Mouse (Mus musculus) CH12.LX (cell line): ENCODE measurements around the gene Atp2c2. TPM values are rescaled to one million over a fixed set of nuclear protein-coding genes. Genes with fewer than 3 reads are reported as not detected.

Source experiments
- DNase-seq: peaks from one replicate; pipeline ENCODE4 v3.0.0-alpha.2; 2013; ENCODE audit errors: extremely low read depth
- H3K27ac ChIP-seq: 2 replicates; pipeline ENCODE4 v1.5.1; 2012; ENCODE audit warnings: low read depth, mild to moderate bottlenecking, control low read depth, moderate library complexity; ENCODE audit not compliant: insufficient read depth
- H3K27me3 ChIP-seq: replicated peaks from 2 replicates; pipeline ENCODE3; 2012; ENCODE audit warnings: inconsistent platforms
- H3K36me3 ChIP-seq, 2 experiments: replicated peaks in 1 of 2; 2 replicates each; pipeline versions ENCODE3 to v1.6.1; 2012; ENCODE audit warnings: inconsistent platforms in 1 of 2, low read length in 1 of 2, mild to moderate bottlenecking in 1 of 2, mixed read lengths in 1 of 2, moderate library complexity in 1 of 2; ENCODE audit not compliant: control insufficient read depth in 1 of 2, insufficient read depth in 1 of 2
- H3K4me1 ChIP-seq, 2 experiments: 2 replicates each; pipeline ENCODE4 v1.6.1; 2012; ENCODE audit warnings: inconsistent platforms in 1 of 2, moderate library complexity in 1 of 2; ENCODE audit not compliant: insufficient read depth in 2 of 2, control insufficient read depth in 1 of 2
- H3K4me2 ChIP-seq: 2 replicates; pipeline ENCODE4 v1.6.1; 2012; ENCODE audit warnings: low read depth, mild to moderate bottlenecking, control low read depth; ENCODE audit not compliant: poor library complexity, insufficient read depth, severe bottlenecking
- H3K4me3 ChIP-seq, 3 experiments: fragments of 150-350 bp in 1 of 3; sonication (generic) in 1 of 3; replicated peaks in 1 of 3; 2 replicates each; pipeline versions ENCODE3 to v1.5.1; 2011 to 2012; ENCODE audit warnings: low read depth in 2 of 3, low read length in 2 of 3, mild to moderate bottlenecking in 2 of 3, moderate library complexity in 2 of 3, control low read depth in 1 of 3, improper control_type of control experiment in 1 of 3, inconsistent platforms in 1 of 3, mixed read lengths in 1 of 3; ENCODE audit not compliant: poor library complexity in 1 of 3
- H3K79me2 ChIP-seq: replicated peaks from 2 replicates; pipeline ENCODE4 v1.6.1; 2012; ENCODE audit warnings: mild to moderate bottlenecking, moderate library complexity; ENCODE audit not compliant: control insufficient read depth, poor library complexity, insufficient read depth, severe bottlenecking; ENCODE audit errors: extremely low read depth
- H3K9ac ChIP-seq: 2 replicates; pipeline ENCODE4 v1.6.1; 2012; ENCODE audit warnings: low read depth, mild to moderate bottlenecking, control low read depth, moderate library complexity; ENCODE audit not compliant: insufficient read depth
- H3K9me3 ChIP-seq: replicated peaks from 2 replicates; pipeline ENCODE3; 2012; ENCODE audit warnings: low read length, inconsistent platforms, mixed read lengths
- BHLHE40 ChIP-seq: IDR thresholded peaks from 2 replicates; pipeline ENCODE4 v1.6.1; 2011; ENCODE audit warnings: mild to moderate bottlenecking, low read depth, low read length, improper control_type of control experiment
- CHD2 ChIP-seq: IDR thresholded peaks from 2 replicates; pipeline ENCODE4 v1.6.1; 2011; ENCODE audit warnings: low read length, improper control_type of control experiment
- ETS1 ChIP-seq: conservative IDR thresholded peaks from 2 replicates; pipeline ENCODE4 v1.6.1; 2012; ENCODE audit warnings: low read depth, mild to moderate bottlenecking, inconsistent platforms, low read length, improper control_type of control experiment, moderate library complexity
- GABPA ChIP-seq: IDR thresholded peaks from 2 replicates; pipeline ENCODE4 v1.6.1; 2012; ENCODE audit warnings: low read depth, low read length, improper control_type of control experiment, inconsistent platforms; ENCODE audit not compliant: insufficient replicate concordance
- IRF4 ChIP-seq: IDR thresholded peaks from 2 replicates; pipeline ENCODE4 v1.6.1; 2014; ENCODE audit warnings: low read depth, mild to moderate bottlenecking, inconsistent platforms, low read length, improper control_type of control experiment
- JUN ChIP-seq: IDR thresholded peaks from 2 replicates; pipeline ENCODE4 v1.6.1; 2011; ENCODE audit warnings: low read depth, mild to moderate bottlenecking, low read length, improper control_type of control experiment, moderate library complexity; ENCODE audit not compliant: insufficient read depth
- KAT2A ChIP-seq: IDR thresholded peaks from 2 replicates; pipeline ENCODE4 v1.6.1; 2012; ENCODE audit warnings: low read length, improper control_type of control experiment, inconsistent platforms; ENCODE audit not compliant: insufficient replicate concordance
- MEF2A ChIP-seq: IDR thresholded peaks from 2 replicates; pipeline ENCODE4 v1.6.1; 2014; ENCODE audit warnings: low read depth, mild to moderate bottlenecking, inconsistent platforms, low read length, improper control_type of control experiment, borderline replicate concordance
- MXI1 ChIP-seq: IDR thresholded peaks from 2 replicates; pipeline ENCODE4 v1.6.1; 2011; ENCODE audit warnings: mild to moderate bottlenecking, low read depth, low read length, improper control_type of control experiment
- MYC ChIP-seq: IDR thresholded peaks from 2 replicates; pipeline ENCODE4 v1.6.1; 2011; ENCODE audit warnings: low read depth, mild to moderate bottlenecking, improper control_type of control experiment, low read length
- NELFE ChIP-seq: IDR thresholded peaks from 2 replicates; pipeline ENCODE4 v1.6.1; 2011; ENCODE audit warnings: low read depth, low read length, improper control_type of control experiment
- NRF1 ChIP-seq: IDR thresholded peaks from 2 replicates; pipeline ENCODE4 v1.6.1; 2014; ENCODE audit warnings: low read depth, mild to moderate bottlenecking, inconsistent platforms, low read length, improper control_type of control experiment, moderate library complexity
- POLR2AphosphoS2 ChIP-seq: IDR thresholded peaks from 2 replicates; pipeline ENCODE4 v1.6.1; 2011; ENCODE audit warnings: low read depth, low read length, improper control_type of control experiment
- SIN3A ChIP-seq: IDR thresholded peaks from 2 replicates; pipeline ENCODE4 v1.6.1; 2012; ENCODE audit warnings: low read length, improper control_type of control experiment, inconsistent platforms
- TBP ChIP-seq: conservative IDR thresholded peaks from 2 replicates; pipeline ENCODE4 v1.6.1; 2011; ENCODE audit warnings: low read depth, low read length, improper control_type of control experiment
- TCF12 ChIP-seq: IDR thresholded peaks from 2 replicates; pipeline ENCODE4 v1.6.1; 2014; ENCODE audit warnings: low read depth, mild to moderate bottlenecking, inconsistent platforms, low read length, improper control_type of control experiment
- UBTF ChIP-seq: IDR thresholded peaks from 2 replicates; pipeline ENCODE4 v1.6.1; 2012; ENCODE audit warnings: low read depth, mild to moderate bottlenecking, inconsistent platforms, low read length, improper control_type of control experiment, moderate library complexity
- USF1 ChIP-seq: IDR thresholded peaks from 2 replicates; pipeline ENCODE4 v1.6.1; 2014; ENCODE audit warnings: low read depth, mild to moderate bottlenecking, inconsistent platforms, low read length, improper control_type of control experiment
- USF2 ChIP-seq: conservative IDR thresholded peaks from 2 replicates; pipeline ENCODE4 v1.6.1; 2011; ENCODE audit warnings: low read depth, low read length, improper control_type of control experiment
- ZC3H11A ChIP-seq: IDR thresholded peaks from 2 replicates; pipeline ENCODE4 v1.6.1; 2012; ENCODE audit warnings: low read depth, mild to moderate bottlenecking, inconsistent platforms, low read length, improper control_type of control experiment
- ZMIZ1 ChIP-seq: IDR thresholded peaks from 2 replicates; pipeline ENCODE4 v1.6.1; 2012; ENCODE audit warnings: low read depth, mild to moderate bottlenecking, inconsistent platforms, low read length, improper control_type of control experiment
- dilution Hi-C: fragments of 300-500 bp; cut with MboI; formaldehyde crosslinking; loops from 2 replicates; pipeline ENCODE4 v1.14.3; 2020; ENCODE audit warnings: low sequenced_read_pairs; ENCODE audit not compliant: extremely low pct_unique_long_range_greater_than_20kb, extremely low pct_ligation_motif_present
- in situ Hi-C: fragments of 300-500 bp; cut with MboI; formaldehyde crosslinking; loops from 3 replicates; pipeline ENCODE4 v1.14.3; 2019; ENCODE audit warnings: low sequenced_read_pairs, low pct_ligation_motif_present, low pct_unique_long_range_greater_than_20kb, mixed read lengths
- polyA plus RNA-seq: library from polyadenylated mRNA; unstranded; fragments of >175 nt; gene quantifications from 2 replicates; pipeline ENCODE4 v1.2.1, GENCODE M21; 2012; ENCODE audit warnings: low read depth; ENCODE audit not compliant: insufficient read length
- total RNA-seq, 2 experiments: library from RNA; depleted of rRNA; stranded (reverse); fragments of 300-350 nt in 1 of 2; fragments of >200 nt in 1 of 2; gene quantifications; 2 replicates each; pipeline ENCODE4 v1.2.3; 2012 to 2014

Gene Atp2c2
- total and polyA plus RNA-seq, 3 experiments, result not detected

- Histone ChIP-seq H3K4me1 (peaks cover 19 to 64% of the 10 kb centered on the region in 2 experiments), H3K9me3 (no peaks in the 10 kb centered on the region), H3K4me2 (no peak overlapping the region), H3K9ac (no peak overlapping the region), H3K36me3 (no peaks in the 10 kb centered on the region), H3K4me3 (no peak overlapping the region), H3K27ac (no peak overlapping the region), H3K79me2 (no peaks in the 10 kb centered on the region), H3K27me3 (no peaks in the 10 kb centered on the region)
- in situ Hi-C loops (no loop called here), dilution Hi-C loops (no loop called here)
- no peak for DNase-seq
- no peak for TF ChIP-seq JUN
Observed at GRCm38 (mm10) chr8:119788607-119789381, 89.0 kb downstream of the Atp2c2 start.

- peaks cover 15 to 58% of the 10 kb centered on the region in 2 experiments for H3K4me1 ChIP-seq
Observed at GRCm38 (mm10) chr8:119789581-119789980, 89.8 kb downstream of the Atp2c2 start.

GRCm38 (mm10) chr8:119791804-119792704, 92.2 kb downstream of the Atp2c2 start:
- no peak for TF ChIP-seq MXI1
- TF ChIP-seq SIN3A, result no peak
- TF ChIP-seq NELFE, result no peak
- TF ChIP-seq KAT2A, result no peak
- TF ChIP-seq CHD2, result no peak
- no peak for TF ChIP-seq TBP
- TF ChIP-seq USF1, result no peak
- TF ChIP-seq POLR2AphosphoS2, result no peak
- no peak for TF ChIP-seq ETS1
- TF ChIP-seq BHLHE40, result no peak
- TF ChIP-seq IRF4, result no peak
- TF ChIP-seq USF2, result no peak
- no peaks in the 10 kb centered on the region for H3K9me3 ChIP-seq
- no peaks in the 10 kb centered on the region for H3K79me2 ChIP-seq
- no peaks in the 10 kb centered on the region for H3K27me3 ChIP-seq
- in situ Hi-C loops (no loop called here), dilution Hi-C loops (no loop called here)
- H3K9ac ChIP-seq, result no peak overlapping the region
- no peak for DNase-seq
- no peak overlapping the region for H3K27ac ChIP-seq
- no peak overlapping the region for H3K4me2 ChIP-seq
- H3K4me3 ChIP-seq, result no peak overlapping the region
- H3K36me3 ChIP-seq, result no peaks in the 10 kb centered on the region
- H3K4me1 ChIP-seq, result peaks cover 3 to 45% of the 10 kb centered on the region in 2 experiments

More at GRCm38 (mm10) chr8:119789581-119789980, 89.8 kb downstream of the Atp2c2 start:
- in situ Hi-C loops, result no loop called here
- Histone ChIP-seq H3K79me2 (no peaks in the 10 kb centered on the region), H3K9me3 (no peaks in the 10 kb centered on the region), H3K4me3 (no peak overlapping the region), H3K27me3 (no peaks in the 10 kb centered on the region), H3K36me3 (no peaks in the 10 kb centered on the region), H3K9ac (no peak overlapping the region), H3K27ac (no peak overlapping the region), H3K4me2 (no peak overlapping the region)
- no peak for TF ChIP-seq NRF1
- no peak for TF ChIP-seq GABPA
- no peak for TF ChIP-seq TCF12
- no peak for TF ChIP-seq TBP
- TF ChIP-seq POLR2AphosphoS2, result no peak
- TF ChIP-seq USF1, result no peak
- TF ChIP-seq MXI1, result no peak
- no peak for TF ChIP-seq ZMIZ1
- no peak for TF ChIP-seq UBTF
- no peak for TF ChIP-seq ZC3H11A
- no peak for TF ChIP-seq KAT2A
- TF ChIP-seq MYC, result no peak
- no peak for TF ChIP-seq CHD2
- no peak for TF ChIP-seq MEF2A
- TF ChIP-seq ETS1, result no peak
- dilution Hi-C loops, result no loop called here
- no peak for DNase-seq
